Mouse (Mus musculus) G1E (cell line): ENCODE results near the gene Ufc1. TPM values are rescaled to one million over a fixed set of nuclear protein-coding genes. Genes with fewer than 3 reads are reported as not detected.
"Not testable (repeated sequence)": the region's sequence is repeated elsewhere in the genome, so short reads cannot be mapped to it uniquely, and the experiment has no call there.

ENCODE experiments used
- ATAC-seq: 2 replicates; pipeline ENCODE4 v1.8.0; 2016; ENCODE audit warnings: mild to moderate bottlenecking; ENCODE audit not compliant: insufficient number of reproducible peaks, poor library complexity, low FRiP score, severe bottlenecking; ENCODE audit errors: extremely low read depth
- DNase-seq: peaks from one replicate; pipeline ENCODE4 v3.0.0; 2012; ENCODE audit warnings: low spot score
- H3K27me3 ChIP-seq: 2 replicates; pipeline ENCODE4 v1.6.1; 2012; ENCODE audit warnings: mild to moderate bottlenecking, low read length, inconsistent platforms; ENCODE audit not compliant: insufficient read depth
- H3K36me3 ChIP-seq: replicated peaks from 2 replicates; pipeline ENCODE3; 2012; ENCODE audit warnings: mild to moderate bottlenecking, inconsistent platforms
- H3K4me1 ChIP-seq: 2 replicates; pipeline ENCODE4 v1.6.1; 2012; ENCODE audit warnings: low read depth, low read length, inconsistent platforms, mixed read lengths; ENCODE audit not compliant: insufficient read depth
- H3K4me3 ChIP-seq: 2 replicates; pipeline ENCODE4 v1.5.1; 2012; ENCODE audit warnings: low read depth, mild to moderate bottlenecking, inconsistent platforms, low read length, moderate library complexity, mixed read lengths
- H3K9me3 ChIP-seq: replicated peaks from 2 replicates; pipeline ENCODE4 v1.6.1; 2012; ENCODE audit warnings: inconsistent platforms
- CTCF ChIP-seq: IDR thresholded peaks from 2 replicates; pipeline ENCODE4 v1.5.1; 2012; ENCODE audit warnings: low read depth, low read length, inconsistent platforms, mixed read lengths
- GATA1 ChIP-seq: IDR thresholded peaks from 2 replicates; pipeline ENCODE4 v1.6.1; 2012; ENCODE audit warnings: borderline replicate concordance, low read length, inconsistent platforms, mixed read lengths
- GATA2 ChIP-seq: IDR thresholded peaks from 2 replicates; pipeline ENCODE4 v1.6.1; 2012; ENCODE audit warnings: low read depth, low read length, inconsistent platforms, borderline replicate concordance
- POLR2AphosphoS5 ChIP-seq: IDR thresholded peaks from 2 replicates; pipeline ENCODE4 v1.6.1; 2012; ENCODE audit warnings: low read depth, low read length, inconsistent platforms; ENCODE audit not compliant: insufficient replicate concordance
- TAL1 ChIP-seq: conservative IDR thresholded peaks from 2 replicates; pipeline ENCODE4 v1.6.1; 2012; ENCODE audit warnings: low read depth, low read length, inconsistent platforms, mixed read lengths
- polyA plus RNA-seq: library from polyadenylated mRNA; stranded (reverse); fragments of >175 nt; gene quantifications from 2 replicates; pipeline ENCODE4 v1.2.3, GENCODE M21; 2012
- total RNA-seq, 2 experiments: library from RNA; stranded (forward) in 1 of 2; stranded (reverse) in 1 of 2; fragments of 200-1000 nt in 1 of 2; fragments of >200 nt in 1 of 2; fragmentation: Nextera tagmentation in 1 of 2; gene quantifications; 2 replicates each; pipeline ENCODE4 v1.2.3; 2014 to 2017

Ufc1 gene
- total and polyA plus RNA-seq, 3 experiments: 34.3 to 111 (median 47.9) TPM

DNA sequence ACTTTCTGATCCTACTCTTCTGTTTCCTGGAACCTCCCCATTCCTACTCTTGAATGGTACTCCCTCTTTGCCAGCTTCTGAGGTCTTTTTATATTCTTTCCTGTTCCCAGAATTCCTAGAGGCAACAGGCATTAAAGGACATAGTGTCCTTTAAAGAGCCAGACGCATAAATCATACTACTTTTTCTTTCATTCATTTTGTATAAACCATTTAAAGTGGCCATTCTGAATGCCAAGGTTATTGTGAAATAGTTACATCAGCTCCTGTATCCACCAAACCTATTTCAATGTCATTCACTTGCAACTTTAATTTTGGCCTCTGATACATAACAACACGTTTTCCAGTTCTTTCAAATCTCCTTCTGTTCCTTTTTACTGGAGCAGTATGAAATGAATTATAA is 14.5 kb upstream of the Ufc1 start:
- H3K9me3 ChIP-seq: no peaks in the 10 kb centered on the region
- H3K4me1 ChIP-seq: no peaks in the 10 kb centered on the region
- no peak for ATAC-seq
- no peak overlapping the region for H3K4me3 ChIP-seq
- TF ChIP-seq POLR2AphosphoS5 (no peak), GATA1 (no peak), GATA2 (no peak), CTCF (no peak)
- no peak for DNase-seq
- peaks cover 12% of the 10 kb centered on the region for H3K27me3 ChIP-seq
- no peaks in the 10 kb centered on the region for H3K36me3 ChIP-seq

DNA sequence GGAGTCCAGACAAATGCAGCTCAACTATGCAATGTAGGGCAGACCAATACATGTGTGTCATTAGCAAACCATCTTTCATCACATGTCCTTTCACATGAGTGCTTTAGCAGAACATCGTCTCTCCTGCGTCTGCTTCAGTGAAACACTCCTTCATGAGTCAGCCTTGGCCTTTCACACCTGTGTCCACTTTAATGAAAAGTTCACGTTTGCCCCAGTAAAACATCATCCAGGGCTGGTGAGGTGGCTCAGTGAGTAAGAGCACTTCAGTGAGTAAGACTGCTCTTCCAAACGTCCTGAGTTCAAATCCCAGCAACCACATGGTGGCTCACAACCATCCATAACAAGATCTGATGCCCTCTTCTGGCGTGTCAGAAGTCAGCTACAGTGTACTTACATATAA is 11.3 kb upstream of the Ufc1 start:
- H3K36me3 ChIP-seq, H3K4me3 ChIP-seq, H3K9me3 ChIP-seq, H3K4me1 ChIP-seq, ATAC-seq, DNase-seq: not testable (repeated sequence)
- H3K27me3 ChIP-seq: peaks cover 12% of the 10 kb centered on the region

DNA sequence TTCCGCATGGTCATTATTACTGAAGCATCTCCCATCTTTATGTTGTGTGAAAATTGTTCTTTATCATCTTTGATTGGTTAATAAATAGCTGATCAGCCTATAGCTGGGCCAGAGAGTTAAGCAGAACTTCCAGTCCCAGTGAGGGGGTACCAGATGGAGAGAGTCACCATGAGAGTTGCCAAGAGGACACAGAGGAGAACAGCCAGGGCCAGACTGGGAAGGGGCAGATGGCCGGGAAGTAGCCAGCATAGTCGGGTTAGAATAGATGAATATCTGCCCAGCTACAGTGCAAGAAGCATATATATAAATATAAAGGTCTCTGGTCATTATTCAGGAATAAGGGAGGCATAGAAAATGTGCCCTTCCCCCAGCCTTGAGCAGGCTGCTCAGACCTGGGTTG is 3.4 kb upstream of the Ufc1 start:
- Histone ChIP-seq H3K4me3 (no peak overlapping the region), H3K9me3 (no peaks in the 10 kb centered on the region), H3K27me3 (no peaks in the 10 kb centered on the region), H3K4me1 (peaks cover 11% of the 10 kb centered on the region), H3K36me3 (no peaks in the 10 kb centered on the region)
- TF ChIP-seq CTCF (no peak), GATA2 (no peak), POLR2AphosphoS5 (no peak), TAL1 (no peak), GATA1 (no peak)
- DNase-seq (no peak), ATAC-seq (no peak)

DNA sequence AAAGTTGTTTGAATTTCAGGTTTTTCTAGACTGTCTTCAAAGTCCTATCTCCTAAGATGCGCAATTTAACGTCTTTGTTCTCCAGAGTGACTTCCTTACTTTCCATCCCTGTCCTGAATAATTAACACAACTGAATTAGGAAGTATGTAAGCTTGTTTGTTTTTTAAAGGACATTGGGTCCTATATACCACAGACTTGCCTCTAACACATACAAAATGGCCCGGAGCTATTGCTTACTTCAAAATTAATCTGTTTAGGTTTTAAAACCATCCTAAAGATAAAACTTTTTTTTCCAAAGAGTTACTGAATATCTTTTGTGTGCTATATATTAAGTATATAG is 209 bp upstream of the Ufc1 start:
- H3K4me1 ChIP-seq: peaks cover 23% of the 10 kb centered on the region
- DNase-seq: no peak
- no peak for TF ChIP-seq CTCF
- no peak for TF ChIP-seq GATA1
- TF ChIP-seq POLR2AphosphoS5: no peak
- TF ChIP-seq TAL1: no peak
- TF ChIP-seq GATA2: no peak
- peaks cover 13% of the 10 kb centered on the region for H3K36me3 ChIP-seq
- peak overlapping the region; percentile 80 for H3K4me3 ChIP-seq
- no peak for ATAC-seq
- H3K9me3 ChIP-seq: no peaks in the 10 kb centered on the region
- no peaks in the 10 kb centered on the region for H3K27me3 ChIP-seq

DNA sequence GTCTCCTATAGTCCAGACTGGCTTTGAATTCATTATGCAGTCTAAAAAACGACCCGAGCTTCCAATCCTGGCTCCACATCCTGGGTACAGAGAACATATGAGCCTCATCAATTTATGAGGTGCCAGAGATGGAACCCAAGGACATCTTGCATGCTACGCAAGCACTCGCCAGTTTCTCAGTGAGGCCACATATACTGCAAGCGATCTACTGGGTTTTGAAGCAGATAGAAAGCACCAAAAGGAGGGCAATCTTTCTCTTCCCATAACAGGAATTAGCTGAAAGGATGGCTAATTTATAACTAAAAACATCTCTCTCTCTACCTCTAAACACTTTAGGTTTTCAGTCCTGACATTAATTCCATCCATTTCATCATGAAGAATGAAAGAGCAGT is 922 bp downstream of the Ufc1 start:
- Histone ChIP-seq H3K4me3 (peak overlapping the region; percentile 80), H3K4me1 (peaks cover 27% of the 10 kb centered on the region), H3K9me3 (no peaks in the 10 kb centered on the region), H3K36me3 (peaks cover 25% of the 10 kb centered on the region), H3K27me3 (no peaks in the 10 kb centered on the region)
- DNase-seq: no peak
- TF ChIP-seq TAL1 (no peak), CTCF (no peak), GATA1 (no peak), GATA2 (no peak), POLR2AphosphoS5 (no peak)
- no peak for ATAC-seq

DNA sequence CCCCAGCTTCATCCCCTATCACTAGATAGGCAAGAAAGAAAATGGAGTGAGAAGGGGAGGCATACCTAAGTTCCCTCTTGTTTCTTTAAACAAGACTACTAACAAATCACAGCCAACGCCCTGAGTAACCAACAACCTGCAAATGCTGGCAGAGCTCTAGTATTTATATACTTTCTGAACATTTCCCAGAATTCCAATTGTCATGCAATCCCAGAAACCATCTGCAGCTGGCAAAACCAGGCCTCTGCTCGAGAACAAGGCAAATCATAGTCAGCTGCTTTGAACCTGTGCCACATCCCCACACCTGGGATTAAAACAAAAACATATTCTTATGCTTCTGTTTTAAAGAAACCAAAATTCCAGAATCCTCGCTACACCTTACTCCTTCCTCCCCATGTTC is 1.5 kb downstream of the Ufc1 start:
- H3K4me1 ChIP-seq: peaks cover 31% of the 10 kb centered on the region
- H3K4me3 ChIP-seq: peak overlapping the region; percentile 0; the same call in 1 of the 2 replicates
- ATAC-seq: no peak
- H3K36me3 ChIP-seq: peaks cover 30% of the 10 kb centered on the region
- H3K9me3 ChIP-seq: no peaks in the 10 kb centered on the region
- no peaks in the 10 kb centered on the region for H3K27me3 ChIP-seq
- no peak for DNase-seq
- no peak for TF ChIP-seq TAL1
- TF ChIP-seq GATA1: no peak
- TF ChIP-seq CTCF: no peak
- no peak for TF ChIP-seq GATA2
- no peak for TF ChIP-seq POLR2AphosphoS5

DNA sequence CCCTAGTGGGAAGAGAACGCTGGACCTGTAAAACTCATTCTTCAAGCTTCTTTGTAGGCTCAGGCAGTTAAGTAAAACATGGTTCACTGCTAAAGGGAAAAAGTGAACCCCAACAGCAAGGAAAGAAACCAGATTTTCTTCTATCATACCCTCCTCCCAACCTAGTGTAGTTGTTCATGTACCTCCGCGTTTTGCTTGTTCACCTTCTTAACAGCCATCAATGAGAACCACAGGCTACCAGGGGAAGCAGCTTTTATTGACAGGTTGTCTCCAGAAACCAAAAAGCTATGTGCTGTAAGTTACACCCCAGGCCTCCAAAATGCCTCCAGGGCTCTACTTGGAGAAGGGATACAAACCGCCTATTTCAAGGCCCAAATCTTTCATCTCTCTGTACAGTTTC is 6.5 kb downstream of the Ufc1 start:
- Histone ChIP-seq H3K36me3 (peaks cover 71% of the 10 kb centered on the region), H3K4me3 (peak overlapping the region; percentile 94; the same call in 1 of the 2 replicates), H3K9me3 (no peaks in the 10 kb centered on the region), H3K27me3 (no peaks in the 10 kb centered on the region), H3K4me1 (peaks cover 57% of the 10 kb centered on the region)
- ATAC-seq (no peak), DNase-seq (no peak)
- TF ChIP-seq CTCF: no peak
- no peak for TF ChIP-seq GATA1
- TF ChIP-seq GATA2: no peak
- TF ChIP-seq POLR2AphosphoS5: no peak
- TF ChIP-seq TAL1: no peak
